Mouse (Mus musculus) ZHBTc4 (cell line): ENCODE data around the gene Gab2.

ENCODE experiments used
- DNase-seq: peaks from one replicate; pipeline ENCODE4 v3.0.0-alpha.2; 2011; ENCODE audit warnings: low read depth, low spot score

Gene Gab2

DNA sequence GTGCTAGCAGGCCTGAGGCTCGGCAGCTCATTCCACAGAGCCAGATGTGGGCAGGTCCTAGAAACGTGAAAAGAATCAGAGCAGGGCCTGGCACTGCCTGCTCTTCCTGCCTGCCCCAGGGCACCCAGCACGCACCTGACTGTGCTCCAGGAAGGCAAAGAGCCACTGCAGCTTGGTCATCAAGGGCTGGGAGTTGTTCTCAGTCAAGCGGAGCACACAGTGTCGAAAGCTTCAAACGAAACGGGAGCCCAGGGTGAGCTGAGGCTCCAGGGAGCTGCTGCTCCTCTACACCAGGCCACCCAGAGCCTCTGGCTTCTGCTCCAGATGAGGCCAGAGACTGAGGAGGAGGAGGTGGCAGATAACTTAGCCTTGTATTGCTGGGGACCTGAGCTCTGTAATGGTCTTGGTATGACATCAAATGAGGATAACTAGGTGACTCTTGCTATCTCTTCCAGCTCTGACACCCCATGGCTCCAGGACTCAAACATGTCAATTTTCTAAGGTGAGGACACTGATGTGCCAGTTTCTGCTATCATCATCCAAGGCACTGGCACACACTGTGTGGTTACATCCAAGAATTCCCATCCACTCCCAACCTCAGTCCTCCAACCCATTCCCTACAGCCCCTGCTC is 232.1 kb downstream of the Gab2 start:
- DNase-seq = no peak

DNA sequence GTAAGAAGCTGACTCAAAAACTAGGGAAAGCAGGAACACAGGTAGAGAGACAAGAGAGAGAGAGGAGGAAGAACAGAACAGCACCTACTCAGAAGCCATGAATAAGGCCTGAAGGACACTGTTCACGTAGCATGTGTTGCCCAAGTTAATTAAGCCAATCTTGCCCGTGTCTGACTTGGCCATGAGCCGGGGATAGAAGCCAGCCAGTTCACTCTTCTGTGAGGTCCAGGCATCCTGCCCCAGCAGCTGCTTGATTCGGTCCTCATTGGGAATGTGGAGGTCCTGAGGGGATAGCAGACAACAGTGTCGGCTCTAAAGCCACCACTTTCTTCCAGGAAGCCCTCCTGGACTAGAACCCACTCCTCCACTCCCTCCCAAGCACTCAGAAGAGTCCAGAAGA is 233.3 kb downstream of the Gab2 start:
- DNase-seq = no peak

DNA sequence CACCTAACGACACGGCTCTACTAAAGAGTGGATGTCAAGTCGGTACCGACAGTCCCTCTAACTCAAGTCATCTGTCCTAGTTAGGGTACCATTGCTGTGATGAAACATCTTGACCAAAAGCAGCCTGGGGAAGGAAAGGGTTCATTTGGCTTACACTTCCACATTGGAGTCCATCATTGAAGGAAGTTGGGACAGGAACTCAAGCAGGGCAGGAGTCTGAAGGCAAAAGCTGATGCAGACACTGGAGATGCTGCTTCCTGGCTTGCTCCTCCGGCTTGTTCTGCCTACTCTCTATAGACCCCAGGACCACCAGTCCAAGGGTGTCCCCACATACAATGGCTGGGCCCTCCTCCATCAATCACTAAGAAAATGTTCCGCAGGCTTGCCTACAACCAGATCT is 234.3 kb downstream of the Gab2 start:
- no peak for DNase-seq

DNA sequence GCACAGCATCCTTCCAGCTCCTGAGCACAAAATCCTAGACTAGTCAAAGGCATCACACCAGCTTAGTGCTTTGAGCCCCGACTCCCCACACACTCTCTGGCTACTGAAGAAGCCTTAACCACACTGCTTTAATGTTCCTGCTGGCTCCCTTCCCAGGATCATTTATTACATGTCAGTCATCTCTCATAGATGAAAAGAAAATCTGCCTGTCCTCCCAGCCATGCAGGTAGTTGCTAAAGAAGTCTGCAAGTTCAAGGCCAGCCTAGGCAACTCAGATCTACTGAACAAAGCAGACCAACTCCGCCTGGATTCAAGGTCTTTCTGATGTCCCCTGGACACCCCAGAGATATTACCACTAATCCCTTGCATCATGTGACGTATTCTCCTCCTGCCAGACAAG is 236.3 kb downstream of the Gab2 start:
- DNase-seq = no peak

DNA sequence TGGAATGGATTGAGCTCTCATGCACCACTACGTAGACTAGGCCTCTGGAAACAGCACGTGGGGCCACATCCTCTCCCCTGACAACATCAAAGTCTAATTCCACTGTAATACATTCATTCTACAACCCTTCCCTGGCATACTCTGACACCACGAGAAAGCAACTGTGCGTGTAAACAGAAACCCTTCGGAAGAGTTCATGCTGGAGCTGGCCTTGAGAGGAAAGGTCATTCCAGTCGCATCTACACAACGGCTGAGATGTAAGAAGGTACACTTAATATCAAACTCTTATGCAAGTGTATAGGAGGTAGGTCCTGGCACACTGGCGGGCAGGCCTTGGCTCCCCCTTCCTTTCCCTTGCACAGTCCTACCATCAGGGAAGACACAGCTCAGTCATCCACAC is 243.0 kb downstream of the Gab2 start:
- DNase-seq = no peak

DNA sequence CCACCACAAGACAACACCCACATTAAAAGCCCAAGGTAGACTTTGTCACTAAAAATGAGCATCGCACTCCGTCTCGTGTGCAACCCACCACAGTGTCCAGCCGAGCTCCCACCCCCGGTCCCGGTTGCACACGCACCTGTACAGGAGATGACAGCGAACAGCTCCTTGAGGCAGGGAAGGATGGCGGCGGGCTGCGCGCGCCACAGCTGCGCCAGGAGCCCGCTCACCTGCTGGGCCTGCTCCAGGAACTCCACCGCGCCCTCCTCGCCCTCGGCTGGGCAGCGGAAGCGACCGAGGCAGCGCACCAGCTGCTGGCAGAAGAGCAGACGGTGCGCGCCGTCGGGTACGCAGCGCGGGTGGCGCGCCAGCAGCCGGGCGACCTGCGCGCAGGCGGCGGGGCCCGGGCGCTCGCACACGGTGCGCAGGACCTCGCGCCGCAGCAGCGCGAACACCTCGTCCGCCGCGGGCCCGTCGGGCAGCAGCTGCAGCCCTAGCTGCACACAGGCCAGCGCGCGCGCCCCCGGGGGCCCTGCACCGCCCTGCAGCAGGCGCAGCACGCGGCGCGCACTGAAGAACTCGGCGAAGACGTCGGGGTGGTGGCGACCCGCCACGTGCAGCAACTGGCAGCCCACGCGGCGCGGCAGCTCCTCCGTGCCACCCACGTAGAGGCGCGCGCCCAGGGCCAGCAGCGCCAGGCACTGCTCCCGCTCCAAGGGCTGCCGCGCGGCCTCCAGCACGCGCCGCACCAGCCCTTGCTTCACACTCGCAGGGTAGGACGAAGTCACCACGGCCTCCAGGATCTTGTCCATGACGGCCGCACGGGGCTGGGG is 244.0 kb downstream of the Gab2 start:
- DNase-seq = peak; percentile 63

DNA sequence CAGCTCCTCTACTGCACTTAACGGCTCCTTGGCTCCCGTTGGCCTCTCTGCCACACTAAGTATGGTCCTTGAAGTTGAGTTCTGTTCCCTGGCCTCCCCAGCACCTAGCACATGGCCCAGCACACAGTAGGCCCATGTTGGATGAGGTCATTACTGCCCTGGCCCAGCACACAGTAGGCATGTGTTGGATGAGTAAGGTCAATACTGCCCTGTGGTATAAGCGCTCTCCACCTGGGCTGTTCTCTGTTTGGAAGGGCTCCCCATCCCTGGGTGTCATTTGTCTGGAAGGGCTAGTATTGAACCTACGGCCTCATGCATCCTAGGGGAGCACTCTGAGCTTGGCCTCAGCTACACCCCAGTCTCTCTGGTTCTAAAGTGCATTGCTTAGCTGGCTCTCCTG is 246.0 kb downstream of the Gab2 start:
- no peak for DNase-seq

DNA sequence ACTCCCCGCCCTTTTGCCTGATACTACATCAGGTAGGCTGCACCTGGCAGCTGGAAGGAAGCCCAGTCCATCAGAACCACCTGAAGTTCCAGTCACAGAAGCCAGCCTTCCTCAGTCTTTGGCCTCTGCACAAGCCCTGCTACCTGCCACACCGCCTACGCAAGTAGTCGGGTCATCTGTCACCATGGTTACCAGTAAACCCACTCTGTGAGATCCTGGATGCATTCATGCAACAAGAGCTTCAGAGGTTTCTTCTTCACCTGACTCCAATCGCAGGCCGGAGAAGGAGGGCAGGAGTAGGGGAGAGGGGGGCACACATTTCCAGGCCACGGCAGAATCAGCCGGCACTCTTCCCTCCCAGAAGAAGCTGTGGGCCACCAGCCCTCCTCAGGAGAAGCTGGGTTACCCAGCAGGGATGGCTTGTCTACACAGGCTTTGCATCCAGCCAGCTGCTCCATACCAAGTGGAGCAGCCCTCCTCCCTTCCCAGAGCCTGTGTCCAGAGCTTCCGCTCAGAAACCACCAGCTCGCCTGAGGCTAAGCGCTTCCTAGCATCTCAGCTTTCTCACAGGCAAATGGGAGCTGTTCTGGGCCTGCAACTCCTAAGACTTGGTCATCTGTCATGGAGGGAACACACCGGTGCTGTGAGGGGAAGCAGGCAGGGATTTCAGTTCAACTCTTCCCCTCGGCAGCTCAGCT is 247.7 kb downstream of the Gab2 start:
- no peak for DNase-seq

DNA sequence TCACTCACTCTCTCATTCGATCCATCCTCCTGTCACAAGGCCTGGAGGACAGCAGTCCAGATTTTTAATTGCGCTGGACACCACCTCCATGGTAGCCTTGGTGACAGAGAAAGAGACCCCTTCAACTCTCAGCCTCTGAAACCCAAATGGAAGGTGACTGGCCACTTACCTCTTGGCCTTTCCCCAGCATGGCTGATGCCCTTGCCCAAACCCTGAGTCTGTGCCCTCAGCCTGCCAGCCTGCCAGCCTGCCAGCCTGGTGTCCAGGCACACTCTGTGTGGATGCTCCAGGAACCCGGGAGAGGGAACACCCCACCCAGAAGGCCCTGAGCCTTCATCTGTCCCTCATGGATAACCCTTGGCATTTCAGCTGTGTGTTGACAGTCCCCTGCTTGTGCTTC is 248.3 kb downstream of the Gab2 start:
- DNase-seq = no peak

DNA sequence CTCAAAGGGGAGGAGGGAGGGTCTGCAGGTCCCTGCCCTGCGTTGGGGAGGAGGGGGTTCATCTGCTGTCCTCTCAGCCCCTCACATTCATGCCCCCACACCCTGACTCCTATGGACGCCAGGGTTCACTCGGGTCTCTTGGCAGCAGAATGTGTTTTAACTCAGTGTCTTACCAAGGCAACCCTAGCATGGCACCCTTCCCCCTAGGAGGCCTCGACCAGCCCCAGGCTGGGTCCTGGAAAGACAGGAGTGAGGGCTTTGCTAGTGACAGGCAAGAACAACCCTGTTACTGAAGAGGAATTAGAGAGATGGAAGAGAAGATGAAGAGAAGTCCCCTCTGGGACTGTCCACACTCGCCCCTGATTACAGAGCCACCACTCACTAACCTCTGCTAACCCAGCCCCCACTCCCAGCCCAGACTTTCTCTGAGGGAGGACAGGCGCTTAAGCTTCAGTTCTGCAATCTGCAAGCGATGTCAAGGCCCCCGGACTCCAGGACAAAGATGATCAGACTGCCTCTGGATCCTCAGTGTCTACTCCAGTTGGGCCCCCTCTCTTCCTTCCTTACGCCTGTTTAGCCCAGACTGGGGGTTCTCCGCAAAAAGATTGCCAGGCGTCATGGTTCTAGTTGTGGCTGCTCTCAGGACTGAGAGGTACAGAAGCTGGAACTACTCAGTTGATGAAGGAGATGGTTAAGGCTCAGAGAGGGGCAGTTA is 249.7 kb downstream of the Gab2 start:
- DNase-seq = no peak

DNA sequence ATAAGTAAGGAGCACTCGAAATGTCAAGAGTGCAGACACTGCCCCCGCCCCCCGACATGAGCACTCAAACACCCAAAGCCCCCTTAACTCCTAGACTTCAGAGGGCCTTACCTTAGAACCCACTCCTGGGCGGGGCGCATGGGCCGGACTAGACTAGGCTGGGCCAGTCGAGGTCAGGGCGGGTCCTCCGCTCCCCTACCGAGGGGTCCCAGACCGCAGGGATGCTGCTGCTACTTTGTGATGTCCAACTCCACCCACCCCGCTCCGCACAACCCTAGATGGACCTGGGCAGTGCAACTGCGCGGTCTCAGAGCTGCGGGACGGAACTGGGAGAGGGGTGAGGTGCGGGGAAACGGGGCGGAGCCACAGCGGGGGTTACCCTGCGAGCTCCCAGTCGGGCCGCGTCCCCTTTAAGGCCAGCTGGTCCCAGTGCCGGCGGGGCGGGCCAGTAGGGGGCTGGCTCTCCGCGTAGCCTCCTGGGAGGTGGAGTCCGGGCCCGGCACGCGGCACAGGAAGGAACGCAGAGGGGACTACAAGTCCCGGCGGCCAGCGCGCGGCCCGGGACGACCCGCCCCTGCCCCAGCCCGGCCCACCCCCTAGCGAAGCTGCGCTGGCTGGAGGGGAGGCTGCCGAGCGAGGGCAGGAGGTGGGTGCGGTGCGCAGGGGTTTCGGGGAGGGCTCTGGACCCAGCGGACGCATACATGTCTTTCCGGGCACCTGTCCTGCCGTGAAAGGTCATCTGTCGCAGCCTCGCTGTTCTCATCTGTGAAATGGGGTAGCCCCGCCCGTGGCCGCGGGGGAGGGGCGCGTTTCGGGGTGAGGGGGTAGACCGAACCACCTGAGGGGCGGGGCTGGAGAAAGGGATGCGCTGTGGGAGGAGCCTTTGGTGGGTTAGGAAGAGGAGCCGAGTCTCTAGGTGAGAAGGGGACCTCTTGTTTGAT is 250.6 kb downstream of the Gab2 start, which contains the start of the genes Usp35 and Kctd21:
Usp35 (minus strand) TSS at position 295 of the 941 bp plus-strand sequence.
Kctd21 (plus strand) TSS at position 602 of the 941 bp plus-strand sequence.
- peak; percentile 98 for DNase-seq

DNA sequence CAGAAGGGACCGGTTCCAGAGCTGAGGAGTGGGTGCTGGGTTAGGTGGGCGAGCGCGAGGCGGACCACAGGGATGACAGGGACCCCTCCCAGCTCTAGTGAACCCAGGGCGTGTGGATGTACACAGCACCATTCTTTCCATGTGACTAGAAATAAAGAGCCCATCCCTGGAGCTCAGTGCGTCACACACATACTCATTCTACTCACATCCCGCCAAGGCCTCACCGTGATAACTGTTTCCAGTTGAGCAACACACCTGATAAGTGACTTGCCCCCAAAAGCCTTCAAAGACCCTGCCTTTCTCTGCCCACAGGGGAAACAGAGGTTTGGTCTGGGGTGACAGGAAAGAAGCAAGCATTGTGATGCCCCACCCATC is 251.3 kb downstream of the Gab2 start:
- no peak for DNase-seq

DNA sequence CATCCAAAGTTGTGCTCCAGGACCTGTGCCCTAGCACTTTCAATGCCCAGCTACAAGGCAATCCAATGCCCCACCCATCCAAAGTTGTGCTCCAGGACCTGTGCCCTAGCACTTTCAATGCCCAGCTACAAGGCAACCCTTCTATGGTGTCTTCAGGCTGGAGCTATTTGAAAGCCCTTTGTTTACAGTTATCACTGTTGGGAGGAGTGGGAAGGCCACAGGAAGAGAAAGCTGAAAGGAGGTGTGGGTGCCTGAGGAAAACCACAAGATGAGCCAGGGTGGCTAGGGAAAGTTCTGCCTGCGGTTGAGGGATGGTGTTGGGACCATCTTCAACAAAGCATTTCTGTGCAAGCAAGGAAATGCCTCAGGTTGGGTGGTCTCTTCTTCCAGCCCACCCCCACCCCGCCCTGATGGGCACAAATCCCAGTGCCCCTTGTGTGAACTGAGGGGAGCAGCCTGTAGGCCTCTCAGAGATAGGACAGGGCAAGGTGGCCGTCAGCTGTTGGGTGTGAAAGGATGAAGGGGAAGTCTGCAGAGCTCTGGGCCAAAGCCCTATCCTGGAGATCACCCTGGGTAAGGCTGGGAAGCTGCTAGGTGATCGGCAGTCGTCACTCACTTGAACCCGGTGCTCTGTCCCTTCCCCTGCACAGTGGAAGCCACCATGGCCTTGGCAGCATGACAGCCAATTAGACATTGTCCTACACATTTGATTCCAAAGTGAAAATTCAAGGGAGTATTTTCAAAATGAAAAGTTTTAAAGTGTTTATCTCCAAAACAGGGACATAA is 251.9 kb downstream of the Gab2 start:
- no peak for DNase-seq

DNA sequence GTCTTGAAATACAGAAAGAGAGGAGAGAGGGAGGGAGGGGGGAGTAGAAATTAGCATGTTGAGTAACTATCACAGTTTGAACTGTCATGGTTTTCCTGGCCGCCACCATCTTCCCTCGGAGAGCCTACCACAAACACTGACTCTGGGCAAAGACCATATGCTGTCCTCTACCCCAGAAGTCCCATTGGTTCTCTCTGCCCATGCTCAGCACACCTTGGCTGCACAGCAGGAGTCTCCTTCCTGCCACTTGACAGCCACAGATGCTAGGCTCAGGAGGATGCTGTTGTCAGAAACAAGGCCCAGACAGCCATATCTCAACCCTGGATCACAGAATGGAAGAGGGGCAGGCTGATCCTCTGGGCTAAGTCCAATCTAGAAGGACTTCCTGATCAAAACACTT is 253.0 kb downstream of the Gab2 start:
- no peak for DNase-seq

DNA sequence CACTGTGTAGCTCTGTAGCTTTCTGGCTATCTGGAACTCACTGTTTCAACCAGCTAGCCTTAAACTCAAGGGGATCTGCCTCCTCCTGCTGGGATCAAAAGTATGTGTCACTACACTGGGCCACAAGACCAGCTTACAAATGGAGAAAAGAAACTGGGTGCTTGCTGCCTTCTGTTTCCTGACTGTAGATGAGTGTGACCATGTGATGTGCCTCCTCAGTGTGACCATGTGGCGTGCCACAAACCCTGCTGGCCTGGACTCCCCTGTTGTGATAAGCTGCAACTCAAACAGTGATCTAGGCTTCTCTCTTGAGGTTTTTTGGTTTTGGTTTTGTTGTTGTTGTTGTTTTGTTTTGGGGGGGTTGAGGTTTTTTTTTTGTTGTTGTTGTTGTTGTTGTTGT is 255.3 kb downstream of the Gab2 start:
- no peak for DNase-seq

DNA sequence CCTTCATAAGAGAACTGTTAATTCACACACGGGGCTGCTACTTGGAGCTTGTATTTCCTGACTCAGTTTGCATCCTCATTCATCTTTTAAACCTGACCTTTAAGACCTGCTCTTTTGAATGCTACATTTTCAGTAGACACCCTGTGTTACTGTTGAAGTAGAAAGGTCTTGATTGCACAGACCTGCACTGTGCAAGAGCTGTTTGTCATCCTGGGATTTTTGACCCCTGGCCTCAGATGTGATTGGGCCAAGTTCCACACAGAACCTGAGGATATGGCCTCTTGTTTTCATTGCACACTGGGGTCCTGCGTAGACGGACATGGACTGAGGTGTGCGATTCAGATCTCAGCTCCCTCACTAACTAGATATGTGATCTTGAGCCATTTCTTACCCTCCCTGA is 257.2 kb downstream of the Gab2 start:
- no peak for DNase-seq

DNA sequence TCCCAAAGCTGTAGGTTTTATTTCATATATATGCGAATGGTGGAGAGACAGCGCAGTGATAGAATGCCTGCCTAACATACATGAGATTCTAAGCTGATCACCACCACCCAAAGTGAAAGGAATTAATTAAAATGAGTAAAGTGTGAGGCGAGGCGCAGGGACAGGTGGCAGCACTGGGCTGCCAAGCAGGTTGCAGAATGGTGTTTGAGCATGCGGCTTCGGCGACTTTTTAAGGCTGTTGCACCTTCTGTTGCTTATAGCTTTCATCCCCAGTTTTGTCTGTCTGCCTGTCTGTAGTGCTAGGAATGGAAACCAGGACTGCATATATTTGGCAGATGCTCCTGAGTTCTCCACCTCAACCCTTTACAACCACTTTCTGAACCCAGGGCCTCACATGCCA is 258.2 kb downstream of the Gab2 start:
- no peak for DNase-seq

DNA sequence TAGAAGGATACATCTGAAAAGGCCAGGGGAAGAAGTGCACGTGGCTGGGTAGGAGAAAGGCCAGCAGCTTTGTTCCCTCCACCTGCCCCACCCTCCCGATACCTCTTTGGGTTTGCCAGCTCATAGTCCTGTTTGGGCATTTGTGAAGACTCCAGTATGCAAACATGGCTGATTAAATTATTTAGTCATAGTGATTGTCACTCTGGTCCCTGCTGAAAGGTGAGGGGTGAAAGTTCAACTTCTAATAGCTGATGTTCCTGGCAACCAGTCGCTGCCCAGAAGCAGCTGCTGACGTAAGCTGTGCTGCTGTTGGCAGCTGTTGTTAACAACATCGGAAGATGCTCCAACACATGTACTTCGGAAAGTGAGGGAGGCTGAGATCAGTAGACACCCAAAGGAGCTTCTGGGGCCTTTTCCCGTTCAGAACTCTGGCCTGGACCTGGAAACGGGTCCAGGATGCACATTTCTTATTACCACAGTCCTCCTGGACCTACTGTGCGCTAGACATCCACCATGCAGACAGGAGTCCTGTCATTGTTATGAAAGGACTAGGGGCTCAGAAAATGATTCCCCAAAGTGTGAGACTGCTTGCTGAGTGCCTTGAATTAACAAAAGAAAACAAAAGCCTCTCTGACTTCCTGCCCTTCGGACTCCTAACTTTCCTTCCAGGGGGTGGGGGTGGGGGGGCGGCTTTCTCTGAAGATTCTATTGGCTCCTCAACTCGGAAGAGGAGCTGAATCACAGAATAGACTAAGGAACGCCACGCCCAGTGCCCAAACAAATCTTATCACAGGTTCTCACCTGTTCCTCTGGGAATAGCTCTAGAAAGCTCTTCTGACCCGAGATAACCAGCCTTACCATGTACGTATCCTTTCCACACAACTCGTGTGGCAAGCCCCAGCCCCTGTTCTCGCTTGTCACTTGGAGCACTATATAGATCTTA is 259.8 kb downstream of the Gab2 start:
- peak; percentile 90 for DNase-seq

DNA sequence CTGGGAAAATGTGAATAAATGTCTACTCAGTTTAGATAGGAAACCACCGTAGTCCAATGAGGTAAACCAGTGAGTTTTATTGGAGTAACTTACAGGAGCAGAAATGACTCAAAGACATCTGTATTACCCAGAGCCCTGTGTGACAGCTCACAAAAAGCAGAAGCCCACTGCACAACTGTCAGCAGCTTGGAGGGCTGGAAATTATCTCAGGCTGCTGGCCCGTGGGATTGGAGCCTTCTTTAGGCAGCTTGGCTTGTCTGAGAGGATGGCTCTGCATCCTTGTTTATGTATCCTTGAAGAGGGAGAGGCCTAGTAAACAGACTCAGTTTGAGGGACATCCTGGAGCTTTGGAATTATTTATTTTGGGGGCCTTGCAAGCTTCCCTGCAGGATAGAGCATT is 261.6 kb downstream of the Gab2 start:
- no peak for DNase-seq
